Mouse (Mus musculus): ENCODE results near the gene Pik3c2g. TPM values are rescaled to one million over a fixed set of nuclear protein-coding genes. Genes with fewer than 3 reads are reported as not detected.
"Not testable (repeated sequence)": the region's sequence is repeated elsewhere in the genome, so short reads cannot be mapped to it uniquely, and the experiment has no call there.

Pik3c2g gene
- total RNA-seq, 2 experiments from 2014 or later, result 0.16 TPM; not detected in 1

GRCm38 (mm10) chr6:139895637-139896036, 308.6 kb downstream of the Pik3c2g start:
- no peak overlapping the region for H3K27ac ChIP-seq

GRCm38 (mm10) chr6:139899630-139900151, 312.7 kb downstream of the Pik3c2g start:
- no peak for DNase-seq (ENCODE audit: extremely low spot score in 1 of 2, low spot score in 2 of 2)
- Histone ChIP-seq H3K4me3 (no peak overlapping the region), H3K27ac (no peak overlapping the region)
- intact Hi-C loops (cut with DNase I), result no loop called here
- TF ChIP-seq CTCF (IDR thresholded peaks at IDR 0.05), result no peak

More at GRCm38 (mm10) chr6:139895637-139896036, 308.6 kb downstream of the Pik3c2g start:
- TF ChIP-seq CTCF (IDR thresholded peaks at IDR 0.05), result no peak
- intact Hi-C loops (cut with DNase I), result no loop called here
- DNase-seq (ENCODE audit: extremely low spot score in 1 of 2, low spot score in 2 of 2), result no peak
- no peak overlapping the region for H3K4me3 ChIP-seq

- no peak overlapping the region for H3K4me3 ChIP-seq
- no peak for TF ChIP-seq CTCF (IDR thresholded peaks at IDR 0.05)
- DNase-seq (ENCODE audit: extremely low spot score in 1 of 2, low spot score in 2 of 2), result no peak
- H3K27ac ChIP-seq, result no peak overlapping the region
- intact Hi-C loops (cut with DNase I), result no loop called here
Measured at GRCm38 (mm10) chr6:139901801-139902200, 314.8 kb downstream of the Pik3c2g start.

- no peak for DNase-seq (ENCODE audit: extremely low spot score in 1 of 2, low spot score in 2 of 2)
- no peak for TF ChIP-seq CTCF (IDR thresholded peaks at IDR 0.05)
- intact Hi-C loops (cut with DNase I), result no loop called here
- no peak overlapping the region for H3K4me3 ChIP-seq
- no peak overlapping the region for H3K27ac ChIP-seq
Measured at GRCm38 (mm10) chr6:139907138-139907537, 320.1 kb downstream of the Pik3c2g start.

GRCm38 (mm10) chr6:139908997-139909669, 322.1 kb downstream of the Pik3c2g start:
- H3K4me3 ChIP-seq, result no peak overlapping the region
- intact Hi-C loops (cut with DNase I), result no loop called here
- no peak for TF ChIP-seq CTCF (IDR thresholded peaks at IDR 0.05)
- no peak for DNase-seq (ENCODE audit: extremely low spot score in 1 of 2, low spot score in 2 of 2)
- H3K27ac ChIP-seq, result no peak overlapping the region

GRCm38 (mm10) chr6:139928766-139929165, 341.7 kb downstream of the Pik3c2g start:
- no peak for TF ChIP-seq CTCF (IDR thresholded peaks at IDR 0.05)
- no peak for DNase-seq (ENCODE audit: extremely low spot score in 1 of 2, low spot score in 2 of 2)
- no peak overlapping the region for H3K27ac ChIP-seq
- intact Hi-C loops (cut with DNase I), result no loop called here
- no peak overlapping the region for H3K4me3 ChIP-seq

- no peak overlapping the region for H3K27ac ChIP-seq
- intact Hi-C loops (cut with DNase I), result no loop called here
- H3K4me3 ChIP-seq, result no peak overlapping the region
- DNase-seq (ENCODE audit: extremely low spot score in 1 of 2, low spot score in 2 of 2), result no peak
- TF ChIP-seq CTCF (IDR thresholded peaks at IDR 0.05), result no peak
Measured at GRCm38 (mm10) chr6:139934861-139935260, 347.8 kb downstream of the Pik3c2g start.

GRCm38 (mm10) chr6:139937581-139937980, 350.6 kb downstream of the Pik3c2g start:
- DNase-seq (ENCODE audit: extremely low spot score in 1 of 2, low spot score in 2 of 2); H3K4me3 ChIP-seq; H3K27ac ChIP-seq; intact Hi-C loops (cut with DNase I): not testable (repeated sequence)

- Histone ChIP-seq H3K27ac (no peak overlapping the region), H3K4me3 (no peak overlapping the region)
- intact Hi-C loops (cut with DNase I), result no loop called here
Measured at GRCm38 (mm10) chr6:139947106-139947879, 360.3 kb downstream of the Pik3c2g start.

GRCm38 (mm10) chr6:139953596-139953995, 366.6 kb downstream of the Pik3c2g start:
- no peak for TF ChIP-seq CTCF (IDR thresholded peaks at IDR 0.05)
- DNase-seq (ENCODE audit: extremely low spot score in 1 of 2, low spot score in 2 of 2), result no peak
- H3K4me3 ChIP-seq, result no peak overlapping the region
- intact Hi-C loops (cut with DNase I), result no loop called here
- no peak overlapping the region for H3K27ac ChIP-seq

More at GRCm38 (mm10) chr6:139947106-139947879, 360.3 kb downstream of the Pik3c2g start:
- no peak for TF ChIP-seq CTCF (IDR thresholded peaks at IDR 0.05)
- DNase-seq (ENCODE audit: extremely low spot score in 1 of 2, low spot score in 2 of 2), result no peak

GRCm38 (mm10) chr6:139957531-139958241, 370.7 kb downstream of the Pik3c2g start:
- intact Hi-C loops (cut with DNase I), result no loop called here
- no peak for TF ChIP-seq CTCF (IDR thresholded peaks at IDR 0.05)
- no peak overlapping the region for H3K4me3 ChIP-seq
- DNase-seq (ENCODE audit: extremely low spot score in 1 of 2, low spot score in 2 of 2), result no peak
- no peak overlapping the region for H3K27ac ChIP-seq

GRCm38 (mm10) chr6:139963775-139964174, 376.8 kb downstream of the Pik3c2g start:
- no peak overlapping the region for H3K4me3 ChIP-seq
- intact Hi-C loops (cut with DNase I), result no loop called here
- no peak for DNase-seq (ENCODE audit: extremely low spot score in 1 of 2, low spot score in 2 of 2)
- no peak overlapping the region for H3K27ac ChIP-seq
- no peak for TF ChIP-seq CTCF (IDR thresholded peaks at IDR 0.05)
